Mouse (Mus musculus) brain, embryonic 14.5 days (tissue): ENCODE measurements at regions not wholly inside any gene's neighbourhood (a gene's known extent, or its start where the extent isn't known, plus 50 kb on each side); places are given as distances from the start of the nearest gene placed in this dataset.

Experiments
- CTCF ChIP-seq: fragments of 200-500 bp; IDR thresholded peaks from 2 replicates; pipeline ENCODE4 v1.5.1; 2012; ENCODE audit warnings: inconsistent platforms, mild to moderate bottlenecking, moderate library complexity, borderline replicate concordance; ENCODE audit not compliant: insufficient read depth, insufficient read length; ENCODE audit errors: extremely low read depth
- POLR2A ChIP-seq: fragments of 200-500 bp; IDR thresholded peaks from 2 replicates; pipeline ENCODE4 v1.6.1; 2012; ENCODE audit warnings: mild to moderate bottlenecking, inconsistent platforms, borderline replicate concordance; ENCODE audit not compliant: poor library complexity, insufficient read depth, insufficient read length, severe bottlenecking; ENCODE audit errors: extremely low read depth

- TF ChIP-seq CTCF = no peak
- no peak for TF ChIP-seq POLR2A
Measured at GRCm38 (mm10) chr10:97397896-97398295, 81.5 kb upstream of the Dcn start.
